Mouse (Mus musculus): ENCODE data around the gene Fmo2. TPM values are rescaled to one million over a fixed set of nuclear protein-coding genes. Genes with fewer than 3 reads are reported as not detected.

Fmo2 gene
- total RNA-seq, 2 experiments from 2014 or later, result 9.1 to 14.6 TPM

DNA sequence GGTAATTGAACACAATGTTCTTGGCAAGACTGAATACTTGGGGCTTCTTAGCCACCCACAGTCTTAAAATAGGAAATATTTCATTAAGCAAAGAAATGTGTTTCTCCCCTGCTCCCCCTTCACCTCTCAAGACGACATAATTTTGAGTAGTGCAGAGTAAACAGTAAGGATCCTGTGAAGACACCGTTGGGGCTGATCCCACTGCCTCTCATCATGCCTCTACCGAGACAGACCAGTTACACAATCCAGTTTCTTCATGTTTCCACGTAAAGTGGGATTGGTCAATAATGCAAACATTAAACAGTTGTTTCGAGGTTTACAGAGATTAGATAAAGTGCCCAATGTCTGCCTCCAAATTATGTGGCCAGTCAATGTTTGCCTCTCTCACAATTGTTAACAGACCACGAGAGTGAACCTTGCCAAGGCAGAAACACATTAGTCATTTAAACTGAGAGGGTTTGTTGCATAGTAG lies 6.5 kb downstream of the Fmo2 start:
- DNase-seq, result no peak

GRCm38 (mm10) chr1:162888646-162889045 lies 9.9 kb downstream of the Fmo2 start:
- no peak for DNase-seq

GRCm38 (mm10) chr1:162887644-162888043 lies 10.9 kb downstream of the Fmo2 start:
- no peak for DNase-seq

- no peak for DNase-seq
Observed at GRCm38 (mm10) chr1:162886138-162886816, 12.2 kb downstream of the Fmo2 start.

- DNase-seq, result no peak
Observed at GRCm38 (mm10) chr1:162882681-162883080, 15.8 kb downstream of the Fmo2 start.

DNA sequence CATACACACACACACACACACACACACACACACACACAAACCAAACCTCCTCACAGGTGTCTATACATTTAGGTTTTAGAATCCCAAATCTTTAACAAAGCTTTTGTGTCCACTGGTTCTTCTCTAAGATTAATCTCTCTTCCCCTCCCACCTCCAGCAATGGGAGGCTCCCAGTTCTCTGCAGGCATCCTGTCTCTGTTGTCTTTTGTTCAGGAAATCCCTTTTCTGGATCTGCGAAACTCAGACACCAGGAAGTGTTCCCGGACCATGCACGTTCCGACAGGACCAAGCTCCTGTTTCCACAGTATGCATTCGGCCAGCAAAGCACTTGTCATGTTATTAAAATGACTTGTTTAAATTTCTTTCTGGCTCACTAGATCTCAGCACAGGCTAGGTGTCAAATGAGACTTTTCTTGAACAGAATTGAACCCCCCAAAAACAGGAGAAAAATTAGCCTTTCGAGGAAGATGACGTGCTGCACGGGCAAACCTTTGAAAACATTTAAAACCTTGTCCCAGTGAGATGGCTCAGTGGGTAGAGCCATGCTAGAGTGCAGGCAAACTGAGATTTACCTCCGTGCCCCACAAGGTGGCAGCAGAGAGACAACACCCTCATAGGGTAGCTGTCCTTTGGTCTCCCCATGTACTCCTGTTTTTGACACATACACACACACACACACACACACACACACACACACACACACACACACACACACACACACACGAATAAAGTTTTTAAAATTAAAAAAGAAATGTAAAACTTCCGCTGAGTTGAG lies 18.7 kb downstream of the Fmo2 start:
- no peak for DNase-seq

- DNase-seq, result no peak
Observed at GRCm38 (mm10) chr1:162875091-162875490, 23.4 kb downstream of the Fmo2 start.

DNA sequence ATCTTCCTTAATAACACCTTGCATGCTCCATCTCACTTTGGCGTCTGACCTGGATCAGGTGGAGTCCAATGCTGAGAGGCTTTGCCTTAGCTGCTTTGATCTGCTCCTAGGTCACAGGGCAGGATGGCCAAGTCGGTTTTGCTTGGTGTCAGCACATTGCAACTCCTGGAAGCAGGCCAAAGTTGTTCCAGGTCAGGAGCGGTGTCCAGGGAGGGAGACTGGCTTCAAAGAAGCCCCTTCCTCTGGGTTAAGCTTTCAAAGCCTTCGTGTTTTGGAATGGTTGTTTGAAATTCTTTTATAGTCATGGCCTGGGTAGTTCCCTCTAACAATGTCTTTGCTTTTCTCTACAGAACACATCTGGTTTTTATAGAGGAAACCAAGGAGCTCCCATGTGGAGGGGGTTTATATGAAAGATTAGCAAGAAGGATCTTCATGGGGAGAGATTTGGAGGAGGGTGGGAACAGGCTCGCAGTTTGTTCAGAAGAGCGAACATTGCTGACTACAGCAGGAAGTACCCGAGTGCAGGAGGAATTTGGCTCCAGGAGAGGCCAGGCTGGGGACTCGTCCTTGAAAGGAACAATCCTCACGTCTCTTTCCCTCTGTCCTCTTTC lies 26.7 kb downstream of the Fmo2 start:
- DNase-seq, result no peak

- no peak for DNase-seq
Observed at GRCm38 (mm10) chr1:162870978-162871377, 27.5 kb downstream of the Fmo2 start.

DNA sequence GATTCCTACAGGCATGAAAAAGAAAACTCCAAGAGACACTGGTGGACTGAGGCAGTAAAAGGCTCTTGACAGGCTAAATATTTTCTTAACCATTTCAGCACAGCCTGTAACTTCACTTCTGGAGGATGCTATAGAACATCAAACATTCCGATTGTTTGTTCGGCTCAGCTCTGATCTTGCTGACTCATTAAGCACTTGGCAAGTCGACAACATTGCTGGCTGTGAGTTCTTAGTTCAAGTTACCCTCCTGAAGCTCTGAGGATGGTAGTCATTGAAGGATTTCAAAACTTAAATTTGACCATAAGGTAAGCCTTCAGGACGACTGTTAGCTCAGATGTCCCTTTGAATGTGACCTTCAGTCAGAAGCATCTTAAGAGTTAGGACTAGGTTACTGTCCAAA lies 31.1 kb downstream of the Fmo2 start:
- DNase-seq, result no peak

GRCm38 (mm10) chr1:162866280-162866681 lies 32.2 kb downstream of the Fmo2 start, which contains the start of gene Fmo1:
TSS of gene Fmo1 (minus strand) at chr1:162866610.
- DNase-seq, result no peak

DNA sequence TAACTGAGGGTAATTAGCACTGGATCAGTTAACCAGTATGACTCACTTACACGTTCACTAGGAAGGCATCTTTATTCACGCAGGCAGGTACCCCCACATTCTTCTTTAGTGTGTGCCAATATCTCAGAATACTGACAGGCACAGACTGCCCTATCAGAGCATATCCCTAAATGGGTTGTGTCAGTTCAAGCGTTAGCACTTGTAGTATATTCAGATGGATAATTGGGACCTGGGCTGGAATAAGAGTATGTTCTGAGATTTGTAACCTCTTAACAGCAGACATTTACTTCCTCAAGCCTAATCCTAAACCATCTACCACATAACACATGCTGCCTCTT lies 33.1 kb downstream of the Fmo2 start:
- DNase-seq, result no peak

DNA sequence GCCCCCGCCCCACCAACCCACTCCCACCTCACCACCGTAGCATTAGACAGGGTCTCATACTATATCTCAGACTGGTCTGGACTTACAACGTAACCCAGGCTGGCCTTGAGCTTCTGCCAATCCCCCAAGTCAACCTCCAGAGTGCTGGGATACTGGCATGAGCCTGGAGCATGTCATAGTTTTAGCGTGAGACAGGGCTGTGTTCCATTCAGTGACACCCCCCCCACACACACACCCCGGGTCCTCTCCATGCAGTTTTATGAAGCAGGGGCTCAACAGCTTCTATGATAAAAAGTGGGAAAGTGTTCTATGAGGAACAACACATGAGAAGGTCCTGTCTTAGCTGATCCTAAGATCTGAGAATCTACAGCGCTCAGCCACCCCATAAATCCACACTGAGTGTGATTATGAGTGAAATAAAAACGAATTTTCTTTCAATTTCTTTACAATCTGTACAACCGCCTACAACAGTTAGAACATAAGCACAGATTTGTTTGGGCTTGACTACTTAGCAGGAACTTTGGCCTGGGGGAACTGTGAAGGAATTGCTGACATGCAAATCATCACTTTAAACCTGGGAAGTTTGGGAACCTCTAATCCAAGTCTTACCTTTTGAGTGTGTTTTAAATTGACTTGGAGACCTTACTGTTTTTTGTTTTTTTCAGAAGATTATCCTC lies 33.6 kb downstream of the Fmo2 start:
- DNase-seq, result no peak

DNA sequence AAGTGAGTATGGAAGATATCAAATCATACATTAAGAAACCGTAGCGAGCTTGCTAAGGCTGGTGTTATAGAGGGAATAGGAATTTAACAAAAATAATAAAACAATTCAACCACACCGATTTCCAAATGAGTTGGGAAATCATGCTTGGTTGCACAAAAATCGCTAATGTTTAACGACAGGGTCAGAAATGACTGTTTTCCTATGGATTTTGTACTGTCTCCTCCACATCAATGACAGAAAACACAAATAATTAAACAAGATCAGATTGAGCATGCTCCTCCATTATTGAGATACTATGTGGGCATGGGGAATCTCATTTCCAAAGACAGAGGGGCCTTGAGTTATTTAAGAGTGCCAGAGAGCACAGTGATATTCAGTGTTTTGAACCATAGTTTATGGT lies 34.2 kb downstream of the Fmo2 start:
- DNase-seq, result no peak

DNA sequence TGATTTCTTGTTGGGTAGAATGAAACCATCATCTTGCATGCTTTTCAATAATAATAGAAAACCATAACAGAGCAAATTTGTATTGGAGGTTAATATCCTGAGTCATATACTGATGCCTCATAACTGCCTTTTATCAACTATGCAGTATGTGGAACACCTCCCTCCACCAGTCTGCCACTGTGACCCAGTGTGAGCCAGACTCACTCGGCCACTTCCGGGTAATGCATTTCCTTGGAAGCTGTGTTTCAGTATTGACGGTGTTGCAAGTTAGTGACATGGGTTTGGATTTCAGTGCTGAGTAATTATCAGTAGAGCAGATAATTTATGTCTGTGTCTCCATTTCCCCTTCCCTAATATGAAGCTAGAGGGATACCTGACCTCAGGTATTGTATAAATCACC lies 34.9 kb downstream of the Fmo2 start:
- DNase-seq, result no peak

GRCm38 (mm10) chr1:162862328-162862727 lies 36.2 kb downstream of the Fmo2 start:
- DNase-seq, result no peak

- no peak for DNase-seq
Observed at GRCm38 (mm10) chr1:162859996-162860605, 38.4 kb downstream of the Fmo2 start.

GRCm38 (mm10) chr1:162859545-162859976 lies 39.0 kb downstream of the Fmo2 start:
- peak; percentile 33 for DNase-seq

GRCm38 (mm10) chr1:162858748-162859130 lies 39.8 kb downstream of the Fmo2 start:
- no peak for DNase-seq

GRCm38 (mm10) chr1:162857766-162858747 lies 40.5 kb downstream of the Fmo2 start:
- DNase-seq, result no peak
